Mouse (Mus musculus): ENCODE results near the gene Ess2. TPM values are rescaled to one million over a fixed set of nuclear protein-coding genes. Genes with fewer than 3 reads are reported as not detected.

The Ess2 gene
- polyA plus RNA-seq, 1 experiment, result 21.2 TPM

- Histone ChIP-seq H3K36me3 (ENCODE audit: control insufficient read depth, insufficient read depth) (peaks cover 58% of the 10 kb centered on the region), H3K79me3 (ENCODE audit: low read depth) (no peaks in the 10 kb centered on the region), H3ac (ENCODE audit: control insufficient read depth, insufficient read length, low read depth) (no peak overlapping the region), H3K27me3 (ENCODE audit: control insufficient read depth, insufficient read depth, insufficient read length) (no peaks in the 10 kb centered on the region), H3K79me2 (ENCODE audit: control insufficient read depth, insufficient read depth) (peaks cover 7% of the 10 kb centered on the region), H3K4me3 (ENCODE audit: insufficient read depth, poor library complexity, severe bottlenecking) (no peak overlapping the region)
- TF ChIP-seq MYOG (IDR thresholded peaks at IDR 0.05; ENCODE audit: control insufficient read depth, extremely low read depth, insufficient read length) (no peak), USF1 (IDR thresholded peaks at IDR 0.05; ENCODE audit: low read depth) (no peak), CTCF (IDR thresholded peaks at IDR 0.05; ENCODE audit: control insufficient read depth, insufficient read depth, insufficient read length) (no peak), FOSL1 (IDR thresholded peaks at IDR 0.05; ENCODE audit: insufficient read depth, low read length, poor library complexity, severe bottlenecking) (no peak), MYOD1 (IDR thresholded peaks at IDR 0.05; ENCODE audit: control insufficient read depth, insufficient read length, low read depth) (no peak), CEBPB (IDR thresholded peaks at IDR 0.05; ENCODE audit: low read depth) (no peak), MAX (IDR thresholded peaks at IDR 0.05) (no peak)
Observed at GRCm38 (mm10) chr16:17858592-17858991, 52.6 kb downstream of the Ess2 start.

- peaks cover 68% of the 10 kb centered on the region for H3K36me3 ChIP-seq (ENCODE audit: control insufficient read depth, insufficient read depth)
- no peak overlapping the region for H3ac ChIP-seq (ENCODE audit: control insufficient read depth, insufficient read length, low read depth)
- H3K4me3 ChIP-seq (ENCODE audit: insufficient read depth, poor library complexity, severe bottlenecking), result no peak overlapping the region
- H3K79me2 ChIP-seq (ENCODE audit: control insufficient read depth, insufficient read depth), result peaks cover 2% of the 10 kb centered on the region
- H3K79me3 ChIP-seq (ENCODE audit: low read depth), result no peaks in the 10 kb centered on the region
- TF ChIP-seq MYOG (IDR thresholded peaks at IDR 0.05; ENCODE audit: control insufficient read depth, extremely low read depth, insufficient read length), result no peak
- no peaks in the 10 kb centered on the region for H3K27me3 ChIP-seq (ENCODE audit: control insufficient read depth, insufficient read depth, insufficient read length)
Observed at GRCm38 (mm10) chr16:17857157-17857556, 54.0 kb downstream of the Ess2 start.

DNA sequence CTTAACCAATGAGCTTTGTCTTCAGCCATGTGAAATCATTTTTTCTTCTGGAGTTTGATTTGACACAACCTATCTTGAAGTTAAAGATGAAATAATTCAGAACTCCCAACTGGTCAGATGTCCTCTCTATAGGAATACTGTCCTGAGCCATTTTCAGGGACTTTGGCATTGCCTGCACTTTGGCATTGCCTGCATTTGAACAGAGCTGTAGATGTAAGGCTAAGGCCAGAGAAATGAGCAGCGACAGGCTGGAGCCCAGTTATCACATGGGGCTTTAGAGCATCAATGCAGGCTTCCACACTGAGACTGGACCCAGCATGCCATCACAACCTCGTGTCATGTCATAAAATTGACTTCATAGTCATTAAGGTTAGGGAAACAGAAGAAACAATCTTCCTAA lies 57.9 kb downstream of the Ess2 start:
- H3K4me3 ChIP-seq (ENCODE audit: insufficient read depth, poor library complexity, severe bottlenecking), result no peak overlapping the region
- H3K79me3 ChIP-seq (ENCODE audit: low read depth), result no peaks in the 10 kb centered on the region
- H3K36me3 ChIP-seq (ENCODE audit: control insufficient read depth, insufficient read depth), result peaks cover 76% of the 10 kb centered on the region
- TF ChIP-seq CTCF (IDR thresholded peaks at IDR 0.05; ENCODE audit: control insufficient read depth, insufficient read depth, insufficient read length), result no peak
- no peak for TF ChIP-seq MYOD1 (IDR thresholded peaks at IDR 0.05; ENCODE audit: control insufficient read depth, insufficient read length, low read depth)
- no peak for TF ChIP-seq MYOG (IDR thresholded peaks at IDR 0.05; ENCODE audit: control insufficient read depth, extremely low read depth, insufficient read length)
- TF ChIP-seq FOSL1 (IDR thresholded peaks at IDR 0.05; ENCODE audit: insufficient read depth, low read length, poor library complexity, severe bottlenecking), result no peak
- TF ChIP-seq USF1 (IDR thresholded peaks at IDR 0.05; ENCODE audit: low read depth), result no peak
- no peak for TF ChIP-seq MAX (IDR thresholded peaks at IDR 0.05)
- no peaks in the 10 kb centered on the region for H3K27me3 ChIP-seq (ENCODE audit: control insufficient read depth, insufficient read depth, insufficient read length)
- no peaks in the 10 kb centered on the region for H3K79me2 ChIP-seq (ENCODE audit: control insufficient read depth, insufficient read depth)
- H3ac ChIP-seq (ENCODE audit: control insufficient read depth, insufficient read length, low read depth), result no peak overlapping the region

DNA sequence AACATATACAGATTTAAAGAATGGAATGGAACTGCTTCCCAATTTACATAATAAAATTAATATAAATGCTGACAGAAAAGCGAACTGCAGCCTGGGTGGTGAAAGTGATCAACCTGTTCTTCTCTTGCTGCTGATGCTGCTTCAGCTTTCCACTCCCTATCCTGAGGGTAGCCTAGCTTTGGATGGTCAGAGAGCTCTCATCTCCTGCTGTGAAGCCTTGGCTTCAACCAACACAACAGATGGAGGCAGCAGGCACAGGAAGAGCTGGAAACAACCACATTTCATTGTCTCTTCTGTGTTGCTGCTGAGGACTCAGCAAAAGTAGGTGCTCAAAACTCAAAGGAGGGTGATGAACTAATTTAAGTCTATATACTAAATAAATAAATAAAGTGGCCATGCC lies 59.3 kb downstream of the Ess2 start:
- H3K36me3 ChIP-seq (ENCODE audit: control insufficient read depth, insufficient read depth), result peaks cover 74% of the 10 kb centered on the region
- TF ChIP-seq MAX (IDR thresholded peaks at IDR 0.05) (no peak), CTCF (IDR thresholded peaks at IDR 0.05; ENCODE audit: control insufficient read depth, insufficient read depth, insufficient read length) (no peak), MYOG (IDR thresholded peaks at IDR 0.05; ENCODE audit: control insufficient read depth, extremely low read depth, insufficient read length) (no peak)
- no peaks in the 10 kb centered on the region for H3K79me3 ChIP-seq (ENCODE audit: low read depth)
- H3K79me2 ChIP-seq (ENCODE audit: control insufficient read depth, insufficient read depth), result no peaks in the 10 kb centered on the region
- no peak overlapping the region for H3K4me3 ChIP-seq (ENCODE audit: insufficient read depth, poor library complexity, severe bottlenecking)
- H3ac ChIP-seq (ENCODE audit: control insufficient read depth, insufficient read length, low read depth), result no peak overlapping the region
- no peaks in the 10 kb centered on the region for H3K27me3 ChIP-seq (ENCODE audit: control insufficient read depth, insufficient read depth, insufficient read length)

DNA sequence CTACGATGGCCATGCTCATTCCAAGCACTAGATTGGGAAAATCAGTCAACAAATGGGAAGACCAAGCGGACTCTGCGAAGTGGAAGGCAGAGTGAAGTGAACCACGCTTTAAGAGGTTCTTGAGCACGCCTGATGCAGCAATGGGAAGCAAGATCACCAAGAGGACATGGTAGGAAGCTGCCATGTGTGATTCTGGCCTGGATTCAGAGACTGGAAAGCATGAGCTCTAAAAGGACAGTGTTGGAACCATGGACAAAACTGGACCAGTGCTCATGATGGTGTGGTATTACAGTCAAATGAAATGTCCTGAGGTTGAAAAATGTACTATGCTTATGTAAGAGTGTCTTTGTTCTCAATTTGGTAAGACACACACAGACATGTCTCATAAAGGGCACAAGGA lies 59.8 kb downstream of the Ess2 start:
- no peak overlapping the region for H3K4me3 ChIP-seq (ENCODE audit: insufficient read depth, poor library complexity, severe bottlenecking)
- no peaks in the 10 kb centered on the region for H3K27me3 ChIP-seq (ENCODE audit: control insufficient read depth, insufficient read depth, insufficient read length)
- no peaks in the 10 kb centered on the region for H3K79me3 ChIP-seq (ENCODE audit: low read depth)
- H3K79me2 ChIP-seq (ENCODE audit: control insufficient read depth, insufficient read depth), result no peaks in the 10 kb centered on the region
- no peak overlapping the region for H3ac ChIP-seq (ENCODE audit: control insufficient read depth, insufficient read length, low read depth)
- TF ChIP-seq FOSL1 (IDR thresholded peaks at IDR 0.05; ENCODE audit: insufficient read depth, low read length, poor library complexity, severe bottlenecking) (no peak), MYOD1 (IDR thresholded peaks at IDR 0.05; ENCODE audit: control insufficient read depth, insufficient read length, low read depth) (no peak), MYOG (IDR thresholded peaks at IDR 0.05; ENCODE audit: control insufficient read depth, extremely low read depth, insufficient read length) (no peak), MAX (IDR thresholded peaks at IDR 0.05) (no peak)
- H3K36me3 ChIP-seq (ENCODE audit: control insufficient read depth, insufficient read depth), result peaks cover 74% of the 10 kb centered on the region

Other genes starting within 250 kb of the Ess2 start
- 45.9 TPM for gene Med15, start 178.5 kb downstream of the Ess2 start, polyA plus RNA-seq (2012; fragmentation: generic; extraction: Trizol)
- 83.6 TPM for gene Klhl22, start 151.7 kb downstream of the Ess2 start, polyA plus RNA-seq (2012; fragmentation: generic; extraction: Trizol)
- 38.5 TPM for gene Scarf2, start 114.1 kb downstream of the Ess2 start, polyA plus RNA-seq (2012; fragmentation: generic; extraction: Trizol)
- gene B830017H08Rik, start 78.2 kb downstream of the Ess2 start, polyA plus RNA-seq (2012; fragmentation: generic; extraction: Trizol), result not detected
- gene Car15, start 73.0 kb downstream of the Ess2 start, polyA plus RNA-seq (2012; fragmentation: generic; extraction: Trizol), result 0.66 TPM
- 0.06 TPM for gene Gm20518, start 19.7 kb downstream of the Ess2 start, polyA plus RNA-seq (2012; fragmentation: generic; extraction: Trizol)
- gene Tssk1, start 17.1 kb downstream of the Ess2 start, polyA plus RNA-seq (2012; fragmentation: generic; extraction: Trizol), result 0.05 TPM
- gene Dgcr2, start 12.8 kb downstream of the Ess2 start, polyA plus RNA-seq (2012; fragmentation: generic; extraction: Trizol), result 41.9 TPM
- gene Tssk2, start 12.7 kb downstream of the Ess2 start, polyA plus RNA-seq (2012; fragmentation: generic; extraction: Trizol), result 0.05 TPM
- gene Gsc2, start 3.7 kb upstream of the Ess2 start, polyA plus RNA-seq (2012; fragmentation: generic; extraction: Trizol), result not detected
- 57.3 TPM for gene Slc25a1, start 16.9 kb upstream of the Ess2 start, polyA plus RNA-seq (2012; fragmentation: generic; extraction: Trizol)
- not detected for gene Vpreb2, start 69.1 kb upstream of the Ess2 start, polyA plus RNA-seq (2012; fragmentation: generic; extraction: Trizol)
- 71.1 TPM for gene Dgcr6, start 141.5 kb upstream of the Ess2 start, polyA plus RNA-seq (2012; fragmentation: generic; extraction: Trizol)
- 7.3 TPM for gene Prodh, start 178.9 kb upstream of the Ess2 start, polyA plus RNA-seq (2012; fragmentation: generic; extraction: Trizol)
- gene Rtn4r, start 216.3 kb upstream of the Ess2 start, polyA plus RNA-seq (2012; fragmentation: generic; extraction: Trizol), result 0.11 TPM

All from C2C12 (cell line).